Mouse (Mus musculus): ENCODE results near the gene Cpn1. TPM values are rescaled to one million over a fixed set of nuclear protein-coding genes. Genes with fewer than 3 reads are reported as not detected.
A peak's percentile ranks its signal among the peaks of the same experiment; 100 is the strongest.

The Cpn1 gene
- polyA plus RNA-seq, 1 experiment from 2014 or later: 53.5 TPM

GRCm38 (mm10) chr19:43930366-43930765 lies 56.0 kb downstream of the Cpn1 start:
- no peaks in the 10 kb centered on the region for H3K36me3 ChIP-seq
- H3K4me1 ChIP-seq: peaks cover 23% of the 10 kb centered on the region
- WGBS: 15% methylated on average over 7 of the region's 7 CpGs
- 0 out of 2 replicates have a peak, but pooled peaks have one; percentile 33 for ATAC-seq (replicated peaks; ENCODE audit: low FRiP score)
- H3K27me3 ChIP-seq: no peaks in the 10 kb centered on the region
- no peak overlapping the region for H3K4me2 ChIP-seq
- no peak overlapping the region for H3K4me3 ChIP-seq (replicated peaks)
- no peaks in the 10 kb centered on the region for H3K9me3 ChIP-seq (replicated peaks)
- H3K9ac ChIP-seq: no peak overlapping the region
- H3K27ac ChIP-seq: peak overlapping the region; percentile 27; the same call in 1 of the 2 replicates

- ATAC-seq (replicated peaks; ENCODE audit: low FRiP score): 0 out of 2 replicates have a peak, but pooled peaks have one; percentile 29
- peaks cover 23% of the 10 kb centered on the region for H3K4me1 ChIP-seq
- H3K9ac ChIP-seq: no peak overlapping the region
- 0 out of 2 replicates have a peak overlapping the region, but pooled peaks have one; percentile 27 for H3K27ac ChIP-seq
- H3K36me3 ChIP-seq: no peaks in the 10 kb centered on the region
- no peaks in the 10 kb centered on the region for H3K27me3 ChIP-seq
- H3K4me3 ChIP-seq (replicated peaks): no peak overlapping the region
- H3K4me2 ChIP-seq: no peak overlapping the region
- no peaks in the 10 kb centered on the region for H3K9me3 ChIP-seq (replicated peaks)
- WGBS: 37% methylated on average over 11 of the region's 11 CpGs
Measured at GRCm38 (mm10) chr19:43929869-43930268, 56.5 kb downstream of the Cpn1 start.

GRCm38 (mm10) chr19:43927967-43928366 lies 58.4 kb downstream of the Cpn1 start:
- H3K9me3 ChIP-seq (replicated peaks): no peaks in the 10 kb centered on the region
- H3K9ac ChIP-seq: no peak overlapping the region
- peaks cover 23% of the 10 kb centered on the region for H3K4me1 ChIP-seq
- no peak for ATAC-seq (replicated peaks; ENCODE audit: low FRiP score)
- no peak overlapping the region for H3K4me3 ChIP-seq (replicated peaks)
- H3K27me3 ChIP-seq: no peaks in the 10 kb centered on the region
- peaks cover 7% of the 10 kb centered on the region for H3K36me3 ChIP-seq
- WGBS: 59% methylated on average over 5 of the region's 5 CpGs
- no peak overlapping the region for H3K27ac ChIP-seq
- H3K4me2 ChIP-seq: no peak overlapping the region

GRCm38 (mm10) chr19:43927057-43927456 lies 59.3 kb downstream of the Cpn1 start:
- no peak overlapping the region for H3K27ac ChIP-seq
- peaks cover 28% of the 10 kb centered on the region for H3K4me1 ChIP-seq
- H3K9ac ChIP-seq: no peak overlapping the region
- no peaks in the 10 kb centered on the region for H3K9me3 ChIP-seq (replicated peaks)
- no peak overlapping the region for H3K4me2 ChIP-seq
- WGBS: 57% methylated on average over 10 of the region's 10 CpGs
- H3K4me3 ChIP-seq (replicated peaks): no peak overlapping the region
- ATAC-seq (replicated peaks; ENCODE audit: low FRiP score): no peak
- peaks cover 11% of the 10 kb centered on the region for H3K36me3 ChIP-seq
- H3K27me3 ChIP-seq: no peaks in the 10 kb centered on the region

GRCm38 (mm10) chr19:43926141-43926987 lies 60.0 kb downstream of the Cpn1 start:
- no peak overlapping the region for H3K27ac ChIP-seq
- H3K36me3 ChIP-seq: peaks cover 11% of the 10 kb centered on the region
- H3K9me3 ChIP-seq (replicated peaks): no peaks in the 10 kb centered on the region
- no peak overlapping the region for H3K9ac ChIP-seq
- H3K4me2 ChIP-seq: no peak overlapping the region
- WGBS: 60% methylated on average over 10 of the region's 10 CpGs
- no peaks in the 10 kb centered on the region for H3K27me3 ChIP-seq
- no peak for ATAC-seq (replicated peaks; ENCODE audit: low FRiP score)
- no peak overlapping the region for H3K4me3 ChIP-seq (replicated peaks)
- H3K4me1 ChIP-seq: peaks cover 32% of the 10 kb centered on the region

GRCm38 (mm10) chr19:43924361-43924760 lies 62.0 kb downstream of the Cpn1 start:
- Histone ChIP-seq H3K27ac (no peak overlapping the region), H3K9ac (no peak overlapping the region), H3K27me3 (no peaks in the 10 kb centered on the region), H3K4me3 (replicated peaks) (no peak overlapping the region), H3K4me1 (peaks cover 40% of the 10 kb centered on the region), H3K36me3 (peaks cover 11% of the 10 kb centered on the region), H3K9me3 (replicated peaks) (no peaks in the 10 kb centered on the region), H3K4me2 (no peak overlapping the region)
- no peak for ATAC-seq (replicated peaks; ENCODE audit: low FRiP score)
- WGBS: 79% methylated on average over 8 of the region's 8 CpGs

GRCm38 (mm10) chr19:43922963-43923362 lies 63.4 kb downstream of the Cpn1 start:
- no peak for ATAC-seq (replicated peaks; ENCODE audit: low FRiP score)
- no peak overlapping the region for H3K4me3 ChIP-seq (replicated peaks)
- no peak overlapping the region for H3K27ac ChIP-seq
- WGBS: 86% methylated on average over 7 of the region's 7 CpGs
- no peaks in the 10 kb centered on the region for H3K9me3 ChIP-seq (replicated peaks)
- H3K36me3 ChIP-seq: peaks cover 11% of the 10 kb centered on the region
- H3K27me3 ChIP-seq: no peaks in the 10 kb centered on the region
- H3K9ac ChIP-seq: no peak overlapping the region
- H3K4me1 ChIP-seq: peaks cover 40% of the 10 kb centered on the region
- H3K4me2 ChIP-seq: no peak overlapping the region

- Histone ChIP-seq H3K36me3 (peaks cover 11% of the 10 kb centered on the region), H3K4me1 (peaks cover 39% of the 10 kb centered on the region), H3K27me3 (no peaks in the 10 kb centered on the region), H3K9ac (no peak overlapping the region), H3K4me2 (no peak overlapping the region), H3K9me3 (replicated peaks) (no peaks in the 10 kb centered on the region), H3K4me3 (replicated peaks) (no peak overlapping the region), H3K27ac (no peak overlapping the region)
- WGBS: 39% methylated on average over 13 of the region's 13 CpGs
- ATAC-seq (replicated peaks; ENCODE audit: low FRiP score): no peak
Measured at GRCm38 (mm10) chr19:43921410-43921809, 64.9 kb downstream of the Cpn1 start.

- H3K9me3 ChIP-seq (replicated peaks): no peaks in the 10 kb centered on the region
- peak overlapping the region; percentile 49 for H3K27ac ChIP-seq
- peaks cover 11% of the 10 kb centered on the region for H3K36me3 ChIP-seq
- peak overlapping the region; percentile 57 for H3K4me2 ChIP-seq
- H3K9ac ChIP-seq: peak overlapping the region; percentile 33; the same call in 1 of the 2 replicates
- ATAC-seq (replicated peaks; ENCODE audit: low FRiP score): peak; percentile 74; the same call in 1 of the 2 replicates
- no peaks in the 10 kb centered on the region for H3K27me3 ChIP-seq
- peak overlapping the region; percentile 19 for H3K4me3 ChIP-seq (replicated peaks)
- H3K4me1 ChIP-seq: peaks cover 45% of the 10 kb centered on the region
- WGBS: 14% methylated on average over 32 of the region's 32 CpGs
Measured at GRCm38 (mm10) chr19:43920453-43921300, 65.7 kb downstream of the Cpn1 start.

GRCm38 (mm10) chr19:43919841-43920240 lies 66.5 kb downstream of the Cpn1 start:
- Histone ChIP-seq H3K9ac (no peak overlapping the region), H3K36me3 (peaks cover 11% of the 10 kb centered on the region), H3K4me3 (replicated peaks) (no peak overlapping the region), H3K27ac (no peak overlapping the region; the same call in 1 of the 2 replicates), H3K4me1 (peaks cover 51% of the 10 kb centered on the region), H3K9me3 (replicated peaks) (no peaks in the 10 kb centered on the region), H3K4me2 (0 out of 2 replicates have a peak overlapping the region, but pooled peaks have one; percentile 57), H3K27me3 (no peaks in the 10 kb centered on the region)
- 91% methylated on average over 4 of the region's 4 CpGs for WGBS
- ATAC-seq (replicated peaks; ENCODE audit: low FRiP score): no peak

GRCm38 (mm10) chr19:43918834-43919233 lies 67.5 kb downstream of the Cpn1 start:
- WGBS: 81% methylated on average over 3 of the region's 3 CpGs
- peaks cover 54% of the 10 kb centered on the region for H3K4me1 ChIP-seq
- no peaks in the 10 kb centered on the region for H3K9me3 ChIP-seq (replicated peaks)
- no peaks in the 10 kb centered on the region for H3K27me3 ChIP-seq
- no peak overlapping the region for H3K4me2 ChIP-seq
- H3K36me3 ChIP-seq: peaks cover 11% of the 10 kb centered on the region
- no peak overlapping the region for H3K9ac ChIP-seq
- H3K4me3 ChIP-seq (replicated peaks): no peak overlapping the region
- H3K27ac ChIP-seq: no peak overlapping the region
- ATAC-seq (replicated peaks; ENCODE audit: low FRiP score): no peak

GRCm38 (mm10) chr19:43917763-43918162 lies 68.6 kb downstream of the Cpn1 start:
- Histone ChIP-seq H3K36me3 (peaks cover 1% of the 10 kb centered on the region; the same call in 1 of the 2 replicates), H3K4me2 (no peak overlapping the region), H3K4me3 (replicated peaks) (no peak overlapping the region), H3K27ac (no peak overlapping the region), H3K27me3 (no peaks in the 10 kb centered on the region), H3K4me1 (peaks cover 56% of the 10 kb centered on the region), H3K9me3 (replicated peaks) (no peaks in the 10 kb centered on the region), H3K9ac (no peak overlapping the region)
- 85% methylated on average over 6 of the region's 6 CpGs for WGBS
- no peak for ATAC-seq (replicated peaks; ENCODE audit: low FRiP score)

Measured in kidney, embryonic 15.5 days (tissue).